Mouse (Mus musculus) monocyte, adult 5-6 weeks (primary cell): ENCODE data around the gene Bag5. TPM values are rescaled to one million over a fixed set of nuclear protein-coding genes. Genes with fewer than 3 reads are reported as not detected.

ENCODE experiments used
- ATAC-seq: fragments of 153-309, 156-312 bp; replicated peaks from 2 replicates; pipeline ENCODE4 v1.8.0; 2017; ENCODE audit warnings: mild to moderate bottlenecking; ENCODE audit not compliant: low TSS enrichment, insufficient number of reproducible peaks, severe bottlenecking, poor library complexity, low FRiP score
- total RNA-seq: library from RNA; stranded (forward); fragments of 200-1000, 200-491, 200-594 nt; gene quantifications from 3 replicates; pipeline ENCODE4 v1.2.3, GENCODE M21; 2017

Gene Bag5
- total RNA-seq, 1 experiment from 2014 or later, result 41.6 TPM

DNA sequence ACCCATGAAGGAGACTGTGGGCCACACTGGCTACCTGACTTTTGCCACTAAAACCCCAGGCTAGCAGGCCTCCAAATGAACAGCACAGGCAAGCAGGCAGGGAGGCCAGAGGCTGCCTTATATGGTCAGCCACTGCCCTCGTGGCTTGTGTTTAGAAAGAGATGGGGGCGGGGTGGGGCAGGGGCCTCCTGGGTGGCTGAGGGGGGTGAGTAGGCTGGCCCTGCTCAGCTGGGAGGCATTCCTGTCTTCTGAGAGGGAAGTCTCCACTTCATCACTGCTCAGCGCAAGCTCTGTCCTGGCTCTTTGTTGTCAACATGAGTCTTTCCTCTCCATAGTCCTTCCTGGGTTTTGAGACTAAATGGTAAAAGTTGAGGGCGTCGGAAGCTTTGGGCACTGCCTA, 30.3 kb downstream of the Bag5 start:
- ATAC-seq, result no peak

DNA sequence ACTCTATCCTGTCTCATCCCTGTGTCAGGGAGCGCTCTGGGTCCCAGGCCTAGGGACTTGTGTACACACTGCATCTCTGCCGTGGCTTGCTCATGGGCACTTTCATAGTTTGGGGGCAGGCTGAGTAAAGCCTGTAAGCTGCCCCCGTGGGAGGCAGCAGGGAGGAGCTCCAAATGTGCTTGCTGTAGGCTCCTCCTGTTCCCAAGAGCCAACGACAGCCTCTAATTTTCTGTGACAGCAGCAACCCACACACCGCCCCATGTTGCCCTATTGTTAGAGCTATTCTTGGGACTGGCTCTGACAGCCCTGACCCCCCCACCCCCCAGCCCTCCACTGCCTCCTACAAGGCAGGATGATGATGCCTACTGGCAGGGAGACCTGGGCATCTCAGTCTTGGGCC, 31.1 kb downstream of the Bag5 start:
- no peak for ATAC-seq

DNA sequence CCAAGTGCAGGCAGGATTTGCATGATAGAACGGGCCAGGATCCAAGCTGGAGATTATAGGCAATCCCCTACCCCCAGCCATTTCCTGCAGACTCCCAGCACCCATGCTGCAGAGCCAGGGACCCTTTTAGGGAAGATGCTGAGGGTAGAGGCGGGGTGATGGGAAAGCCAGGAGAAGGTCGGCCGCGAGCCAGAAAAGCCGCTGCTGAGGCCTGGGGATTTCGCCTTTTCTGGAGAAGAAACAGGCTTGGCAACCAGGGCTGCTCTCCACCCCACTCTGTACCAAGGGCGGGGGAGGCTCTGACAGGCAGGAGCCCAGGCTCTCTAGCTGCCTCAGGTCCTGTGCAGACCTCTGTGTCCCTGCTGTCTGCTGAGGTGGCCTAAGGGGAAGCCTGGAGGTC, 31.8 kb downstream of the Bag5 start:
- no peak for ATAC-seq

DNA sequence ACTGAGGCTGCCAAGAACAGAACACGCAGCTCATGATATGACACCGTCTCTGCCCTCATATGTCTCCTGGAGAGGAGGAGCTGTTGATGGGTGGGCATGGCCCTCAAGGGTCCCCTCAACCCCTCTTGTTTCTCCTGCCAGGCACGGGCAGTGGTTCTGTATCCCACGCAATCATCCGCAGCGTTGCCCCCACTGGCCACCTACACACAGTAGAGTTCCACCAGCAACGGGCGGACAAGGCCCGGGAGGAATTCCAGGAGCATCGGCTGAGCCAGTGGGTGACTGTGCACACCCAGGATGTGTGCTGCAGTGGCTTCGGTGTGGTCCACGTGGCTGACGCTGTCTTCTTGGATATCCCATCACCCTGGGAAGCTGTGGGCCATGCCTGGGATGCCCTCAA, 32.4 kb downstream of the Bag5 start:
- ATAC-seq, result no peak

DNA sequence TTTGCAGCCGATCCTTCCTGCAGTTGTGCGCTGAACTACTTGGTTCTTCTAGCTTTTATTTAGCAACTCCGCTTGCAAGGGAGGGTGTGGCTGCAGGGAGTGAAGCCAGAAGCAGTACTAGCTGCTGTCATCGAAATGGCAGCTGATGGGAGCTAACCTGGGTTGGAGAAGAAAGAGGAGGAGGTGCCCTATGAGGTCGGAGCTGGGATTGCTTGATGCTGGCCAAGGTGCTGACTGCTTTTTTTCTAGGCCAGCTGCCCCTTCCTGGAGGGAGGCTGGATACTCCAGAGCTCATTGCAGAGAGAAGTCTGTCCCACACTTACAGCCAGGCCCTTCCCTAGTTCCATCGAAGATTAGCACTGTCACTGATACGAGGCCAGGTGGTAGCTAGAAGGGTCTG, 34.1 kb downstream of the Bag5 start:
- ATAC-seq, result no peak

DNA sequence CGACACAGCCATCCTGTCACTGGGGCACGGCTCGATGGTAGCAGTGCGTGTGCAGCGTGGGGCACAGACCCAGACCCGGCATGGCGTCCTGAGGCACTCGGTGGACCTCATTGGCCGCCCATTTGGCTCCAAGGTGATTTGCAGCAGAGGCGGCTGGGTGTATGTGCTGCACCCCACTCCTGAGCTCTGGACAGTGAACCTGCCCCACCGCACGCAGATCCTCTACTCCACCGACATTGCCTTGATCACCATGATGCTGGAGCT, 34.5 kb downstream of the Bag5 start:
- ATAC-seq, result no peak

DNA sequence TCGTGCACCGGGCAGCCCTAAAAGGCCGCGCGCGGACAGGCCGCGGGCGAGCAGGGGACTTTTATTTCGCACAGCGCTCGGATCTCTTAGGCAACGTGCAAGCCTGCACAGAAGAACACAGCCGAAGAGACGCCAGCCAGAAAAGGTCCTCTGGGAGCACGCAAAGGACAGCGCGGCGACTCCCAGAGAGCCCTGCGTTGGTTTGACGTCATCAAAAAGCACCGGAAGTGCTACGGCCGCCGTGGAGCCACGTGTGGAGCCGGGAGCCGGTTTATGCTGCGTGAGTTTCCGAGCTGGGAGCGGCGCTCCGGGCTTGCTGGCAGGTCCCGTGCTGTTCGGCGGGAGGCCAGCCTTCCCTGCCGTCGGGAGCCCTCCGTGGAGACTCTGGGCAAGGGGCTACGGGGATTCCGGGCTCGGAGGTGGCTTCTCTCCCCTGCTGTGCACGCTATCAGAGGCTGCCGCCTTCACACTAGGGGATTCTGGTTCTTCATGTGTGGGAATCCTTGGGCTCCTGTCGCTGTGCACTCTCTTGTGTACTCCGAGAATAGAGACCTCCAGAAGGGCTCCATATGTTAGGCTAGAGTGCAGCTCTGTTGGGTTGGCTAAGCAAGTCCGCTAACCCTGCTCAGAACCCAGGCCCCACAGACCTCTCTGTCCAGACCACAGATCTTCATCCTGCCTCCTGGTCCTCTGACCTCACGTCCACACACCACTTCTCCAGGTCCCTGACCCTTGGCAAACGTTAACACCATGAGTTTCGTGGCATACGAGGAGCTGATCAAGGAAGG, 35.0 kb downstream of the Bag5 start, which contains the start of gene Trmt61a:
Trmt61a (plus strand) TSS at position 224 of the 788 bp plus-strand sequence.
- peak; percentile 90 for ATAC-seq

DNA sequence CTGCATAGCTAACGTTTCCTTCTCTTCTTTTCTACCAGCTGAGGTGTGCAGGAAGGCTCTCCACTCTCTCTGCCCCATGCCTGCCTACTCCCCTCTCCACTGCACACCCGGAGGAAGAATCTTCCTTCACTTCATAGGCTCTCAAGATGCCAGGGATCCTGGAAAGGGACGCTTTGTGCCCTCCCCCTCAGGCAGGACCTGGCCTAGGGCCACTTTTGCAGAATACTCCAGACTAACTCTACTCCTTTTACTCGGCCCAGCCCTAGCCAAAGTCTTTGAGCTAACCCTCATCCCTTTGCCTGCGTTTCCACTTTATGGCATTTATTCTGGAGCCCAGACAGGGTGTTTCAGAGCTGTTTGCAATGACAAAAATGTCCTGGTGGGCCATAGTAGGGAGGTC, 35.6 kb downstream of the Bag5 start:
- ATAC-seq, result no peak

DNA sequence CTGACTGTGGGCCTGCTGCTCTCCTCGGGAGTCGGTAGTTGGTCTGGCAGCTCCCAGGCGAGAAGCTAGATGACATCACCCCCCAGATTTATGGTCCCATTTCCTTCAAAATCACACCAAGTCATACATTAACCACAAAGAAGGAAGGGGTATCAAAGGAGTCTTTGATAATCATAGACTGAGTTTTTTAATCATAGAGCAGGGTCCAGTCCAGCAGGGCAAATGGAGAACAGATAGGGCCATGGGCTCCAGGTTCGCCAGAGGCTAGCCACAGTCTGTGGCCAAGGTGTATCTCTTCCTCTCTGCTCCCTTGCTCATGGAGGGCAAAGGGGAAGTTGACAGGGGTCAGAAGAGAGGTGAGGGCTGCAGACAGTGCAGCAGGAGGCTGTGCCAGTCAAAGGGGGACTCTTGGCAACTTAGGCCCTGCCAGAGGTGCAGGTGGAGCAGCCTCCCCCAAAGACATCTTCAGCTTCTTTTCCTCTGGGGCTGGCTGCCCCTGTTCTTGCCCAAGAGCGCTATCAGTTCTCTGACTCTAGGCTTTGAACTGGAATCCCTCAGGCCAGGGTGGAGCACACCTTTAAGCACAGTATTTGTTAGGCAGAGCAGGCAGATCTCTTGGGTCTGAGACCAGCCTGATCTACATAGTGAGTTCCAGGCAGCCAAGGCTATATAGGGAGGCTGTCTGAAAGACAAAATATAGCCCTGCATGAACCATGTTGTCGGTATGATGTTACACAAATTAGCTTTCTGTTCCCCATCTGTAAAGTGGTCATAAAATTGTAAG, 37.1 kb downstream of the Bag5 start:
- no peak for ATAC-seq

DNA sequence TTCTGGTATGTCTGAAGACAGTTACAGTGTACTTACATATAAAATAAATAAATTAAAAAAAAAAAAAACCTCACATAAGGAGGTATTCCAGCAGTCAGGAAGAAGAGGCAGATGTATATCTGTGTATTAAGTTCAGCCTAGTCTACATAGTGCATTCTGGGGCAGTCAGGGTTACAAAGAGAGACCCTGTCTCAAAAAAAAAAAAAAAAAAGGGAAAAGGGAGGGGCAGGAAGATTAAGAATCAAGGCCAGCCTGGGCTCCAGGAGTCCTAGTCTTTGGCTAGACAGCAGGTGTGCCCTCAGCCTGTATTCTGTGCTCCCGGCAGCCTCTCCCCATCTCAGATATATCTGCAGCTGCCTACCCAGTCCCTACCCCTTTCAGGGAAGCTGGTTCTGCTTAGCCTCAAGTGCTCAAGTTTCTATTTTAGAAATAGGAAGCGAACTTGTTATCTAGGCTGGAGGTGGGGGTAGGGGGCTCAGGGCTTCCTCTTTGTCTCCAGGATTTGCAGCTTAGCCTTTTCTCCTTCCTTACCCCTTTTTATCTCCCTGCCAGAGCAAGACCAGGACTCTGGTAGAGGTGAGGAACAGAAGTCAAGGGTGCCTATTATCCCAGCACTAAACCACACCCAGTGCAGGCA, 38.1 kb downstream of the Bag5 start:
- ATAC-seq, result no peak

DNA sequence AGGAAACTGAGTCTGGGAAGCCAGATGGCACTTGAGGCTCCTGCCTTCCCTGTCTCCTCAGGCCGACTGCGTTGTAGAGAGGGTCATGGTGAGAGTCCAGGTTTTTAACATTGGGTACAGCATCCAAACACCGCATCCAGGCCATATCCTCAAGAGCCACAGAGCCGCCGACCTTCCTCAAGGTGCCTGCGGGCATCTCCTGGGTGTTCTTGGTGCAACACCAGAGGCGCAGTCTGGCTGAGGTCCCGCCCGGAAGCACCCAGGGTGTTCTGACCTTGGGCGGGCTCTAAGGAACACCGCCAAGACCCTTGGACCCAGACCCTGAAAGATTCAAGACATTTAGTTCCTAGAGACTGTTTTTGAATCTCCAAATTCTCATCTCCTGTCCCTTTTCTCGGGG, 40.5 kb downstream of the Bag5 start:
- no peak for ATAC-seq

DNA sequence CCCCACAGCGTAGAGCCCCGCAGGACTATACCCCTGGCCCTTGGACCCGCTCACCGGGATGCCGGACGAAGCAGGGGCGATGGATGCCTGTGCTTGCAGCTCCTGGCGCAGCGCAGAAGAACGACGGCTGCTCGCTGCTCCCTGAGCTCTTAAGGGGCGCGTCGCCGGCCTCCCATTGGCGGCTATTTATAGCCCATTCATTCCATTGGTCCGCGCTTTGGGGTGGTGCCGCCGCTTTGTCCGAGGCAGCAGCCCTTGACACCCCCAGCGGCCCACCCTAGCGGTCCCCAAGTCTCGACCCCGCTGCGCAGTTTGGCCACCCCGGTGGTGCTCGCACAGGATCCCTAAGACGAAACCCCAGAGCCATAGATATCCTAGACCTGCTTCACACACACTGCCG, 40.9 kb downstream of the Bag5 start, which contains the start of gene Ckb:
Ckb (minus strand) TSS at position 163 of the 400 bp plus-strand sequence.
- peak; percentile 33 for ATAC-seq

DNA sequence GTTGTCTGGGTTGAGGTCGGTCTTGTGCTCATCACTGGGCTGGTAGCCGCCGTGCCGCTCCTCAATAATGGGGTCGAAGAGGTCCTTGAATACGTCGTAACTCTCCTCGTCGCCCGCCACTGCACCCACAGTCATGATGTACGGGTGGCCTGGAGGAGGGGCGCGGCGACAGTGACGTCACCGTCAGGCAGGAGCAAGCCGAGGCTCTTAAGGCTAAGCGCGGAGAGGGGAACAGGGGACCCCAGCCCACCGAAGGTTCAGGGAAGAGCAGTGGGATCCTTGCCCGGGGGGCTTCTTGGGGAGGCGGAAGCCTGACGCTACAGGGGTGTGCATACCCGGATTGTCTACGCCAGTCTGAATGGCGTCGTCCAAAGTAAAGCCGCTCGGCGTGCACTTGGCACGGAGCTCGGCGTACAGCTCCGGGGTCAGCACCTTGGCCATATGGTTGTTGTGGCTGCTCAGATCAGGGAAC, 41.6 kb downstream of the Bag5 start:
- no peak for ATAC-seq

DNA sequence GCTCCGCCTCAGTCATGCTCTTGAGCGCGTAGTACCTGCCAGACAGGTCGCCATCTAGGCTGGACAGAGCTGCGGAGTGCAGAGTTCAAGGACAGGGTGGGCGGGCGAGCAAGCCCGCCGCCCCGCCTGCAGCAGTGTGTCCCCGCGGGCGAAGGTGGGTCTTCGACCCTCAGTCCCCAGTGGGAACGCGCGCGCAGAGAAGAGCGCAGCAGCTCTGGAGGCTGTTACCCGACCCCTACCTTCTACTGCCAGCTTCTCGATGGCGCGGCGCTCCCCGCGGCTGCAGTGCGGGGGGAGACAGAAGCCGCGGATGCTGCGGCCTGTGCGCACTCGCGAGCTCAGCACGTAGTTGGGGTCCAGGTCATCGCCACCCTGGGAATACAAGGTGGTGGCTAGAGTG, 42.1 kb downstream of the Bag5 start:
- ATAC-seq, result no peak

DNA sequence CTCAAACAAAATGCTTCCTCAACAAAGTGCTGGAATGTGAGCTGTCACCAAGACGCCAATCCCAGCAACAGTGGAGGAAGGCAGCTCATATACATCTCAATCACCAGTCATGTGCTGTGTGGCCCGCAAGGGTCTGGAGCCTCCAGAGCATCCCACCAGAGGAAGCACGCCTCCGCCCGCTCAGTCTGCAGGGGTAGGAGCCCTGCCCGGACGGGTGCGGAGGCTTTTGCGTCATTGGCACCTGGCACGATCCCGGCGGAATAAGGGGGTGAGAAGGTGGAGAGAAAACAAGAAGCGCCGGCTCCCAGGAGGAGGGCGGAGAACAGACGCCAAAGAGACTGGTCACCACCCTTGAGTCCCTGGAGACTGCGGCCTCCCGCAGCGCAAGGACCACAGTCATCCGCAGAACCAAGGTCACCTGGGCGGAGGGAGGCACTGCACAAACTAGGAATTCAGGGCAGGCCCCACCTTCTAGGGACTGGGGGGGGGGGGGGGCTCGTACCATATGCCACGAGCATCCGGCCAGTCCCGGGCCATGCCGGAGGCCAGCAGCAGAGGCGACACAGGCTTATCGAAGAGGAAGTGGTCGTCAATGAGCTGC, 42.6 kb downstream of the Bag5 start:
- ATAC-seq, result no peak

DNA sequence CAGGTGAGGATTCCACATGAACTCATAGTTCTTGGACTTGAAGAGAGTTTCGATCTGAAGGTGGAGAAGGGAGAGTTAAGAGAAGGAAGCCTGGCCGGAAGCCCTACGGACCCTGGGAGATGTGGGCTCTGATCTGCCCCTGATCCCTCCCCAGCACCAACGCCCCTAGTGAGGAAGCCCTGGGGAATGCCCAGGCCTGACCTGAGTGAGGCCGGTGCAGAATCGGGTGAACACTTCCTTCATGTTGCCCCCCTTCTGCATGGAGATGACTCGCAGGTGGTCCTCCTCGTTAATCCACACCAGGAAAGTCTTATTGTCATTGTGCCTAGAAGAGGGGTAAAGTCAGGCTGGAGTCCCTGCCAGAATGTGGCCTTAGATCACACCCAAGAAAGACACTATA, 43.1 kb downstream of the Bag5 start:
- no peak for ATAC-seq

DNA sequence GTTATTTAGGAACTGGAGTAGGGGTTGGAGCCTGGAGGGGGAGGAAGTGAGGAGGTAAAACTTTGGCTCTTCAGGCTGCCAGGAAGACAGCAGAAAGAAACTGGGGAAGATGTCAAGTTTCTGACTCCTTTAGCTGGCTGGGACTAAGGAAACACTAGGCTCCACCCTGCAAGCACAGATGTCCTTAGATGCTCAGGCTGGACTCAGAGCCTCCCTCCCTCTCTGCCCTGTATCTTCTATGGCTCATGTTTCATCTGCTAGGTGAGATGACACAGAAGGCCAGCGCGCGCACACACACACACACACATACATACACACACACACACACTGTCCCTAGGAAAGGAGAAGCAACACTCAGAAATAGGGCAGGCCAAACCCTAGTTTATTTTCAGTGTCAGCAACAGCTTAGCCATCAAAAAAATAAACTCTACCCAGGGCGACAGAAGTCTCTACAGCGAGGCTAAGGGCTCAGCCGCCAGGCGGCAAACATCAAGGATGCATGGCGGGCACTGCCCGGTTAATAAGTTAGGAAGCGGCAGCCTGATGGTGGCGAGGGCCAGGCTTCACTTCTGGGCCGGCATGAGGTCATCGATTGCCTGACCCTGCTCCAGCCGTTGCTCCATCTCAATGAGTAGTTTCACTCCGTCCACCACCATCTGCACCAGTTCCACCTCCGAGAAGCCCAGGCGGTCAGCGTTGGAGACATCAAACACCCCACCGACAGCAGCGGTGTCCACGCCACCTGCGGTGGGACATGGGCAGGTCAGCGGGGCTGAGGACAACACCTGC, 43.9 kb downstream of the Bag5 start:
- ATAC-seq, result peak; percentile 8; the same call in 1 of the 2 replicates

DNA sequence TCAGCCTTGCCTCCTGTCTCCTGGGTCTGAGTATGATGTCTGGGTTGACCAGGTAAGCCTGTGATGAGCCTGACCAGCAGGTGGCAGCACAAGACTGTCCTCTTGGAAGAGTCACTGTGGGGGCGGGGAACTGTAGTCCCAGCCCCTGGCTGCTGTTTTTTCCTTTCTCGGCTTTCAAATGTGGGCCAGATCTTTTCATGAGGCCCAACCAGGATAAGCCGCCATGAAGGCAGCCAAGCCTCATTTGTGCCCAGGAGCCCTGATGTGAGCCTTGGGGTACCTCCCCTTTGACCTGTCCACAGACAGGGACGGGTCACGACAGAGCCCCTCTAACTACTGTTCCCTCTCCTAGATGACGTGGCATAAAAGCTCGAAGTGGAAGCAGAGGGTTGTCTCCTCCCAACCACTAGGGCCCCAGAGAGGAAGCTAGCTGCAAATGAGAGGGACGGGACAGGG, 44.6 kb downstream of the Bag5 start:
- peak; percentile 70 for ATAC-seq
